Mouse (Mus musculus): ENCODE results near the gene Neurl2. TPM values are rescaled to one million over a fixed set of nuclear protein-coding genes. Genes with fewer than 3 reads are reported as not detected.

Gene Neurl2
- polyA plus RNA-seq, 1 experiment from 2014 or later, result 4.6 TPM

DNA sequence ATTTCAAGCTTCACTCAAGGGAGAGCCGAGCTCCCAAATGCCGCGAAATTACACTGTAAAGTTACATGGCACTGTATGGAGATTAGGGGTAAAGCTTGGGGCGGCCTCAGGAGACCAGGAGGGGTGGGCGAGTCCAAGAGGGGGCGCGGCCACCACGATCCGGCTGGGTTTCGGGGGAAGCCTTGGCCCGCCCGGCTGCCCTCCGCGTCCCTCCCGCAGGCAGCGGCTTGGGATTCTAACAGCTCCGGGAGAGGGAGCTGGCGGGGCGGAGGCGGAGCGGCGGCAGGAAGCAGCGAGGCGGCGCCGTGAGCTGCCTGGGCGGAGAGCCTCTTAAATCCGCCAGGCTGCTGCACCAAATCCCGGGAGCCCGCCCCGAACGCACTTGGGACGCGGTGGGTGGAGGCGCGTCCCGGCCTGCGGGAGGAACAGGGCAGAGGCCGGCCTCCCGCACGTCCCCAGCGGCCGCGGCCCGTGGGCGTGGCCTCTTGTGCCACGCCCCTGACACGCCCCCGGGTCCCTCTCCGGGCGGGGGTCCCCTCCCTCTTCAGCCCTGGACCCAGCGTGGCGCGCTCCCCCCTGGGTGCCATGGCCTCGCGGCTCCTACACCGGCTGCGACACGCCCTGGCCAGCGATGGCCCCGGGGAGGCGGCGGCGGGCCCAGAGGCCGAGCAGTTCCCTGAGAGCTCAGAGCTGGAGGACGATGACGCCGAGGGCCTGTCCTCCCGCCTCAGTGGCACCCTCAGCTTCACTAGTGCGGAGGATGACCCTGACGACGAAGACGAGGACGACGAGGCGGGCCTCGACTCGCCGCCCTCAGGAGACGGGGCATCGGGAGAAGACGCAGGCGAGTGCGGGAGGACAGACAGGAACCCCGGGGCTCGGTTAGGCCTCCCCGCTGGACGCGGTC is 47.5 kb downstream of the Neurl2 start, which contains the start of gene Snx21:
TSS of gene Snx21 (plus strand) at position 343 of the 907 bp plus-strand sequence.
- under 1% methylated on average over 66 of the region's 89 CpGs for WGBS
- ATAC-seq (ENCODE audit: low FRiP score, low TSS enrichment) (peak; percentile 90), DNase-seq (ENCODE audit: low spot score) (peak; percentile 92)
- peak within 1 kb of the TSS; percentile 74 for H3K4me3 ChIP-seq (ENCODE audit: low read depth, low read length)
- H3K36me3 ChIP-seq (ENCODE audit: control insufficient read depth, insufficient read depth, low read length), result no peaks in the 10 kb centered on the region; the same call in 1 of the 2 replicates
- peak; percentile 76 for TF ChIP-seq CTCF (IDR thresholded peaks at IDR 0.05; ENCODE audit: low read depth)
- TF ChIP-seq EP300 (optimal IDR thresholded peaks at IDR 0.05), result no peak
- no peaks in the 10 kb centered on the region for H3K9me3 ChIP-seq (ENCODE audit: control insufficient read depth, low read length)
- H3K27me3 ChIP-seq (ENCODE audit: control insufficient read depth, insufficient read depth, low read length), result no peaks in the 10 kb centered on the region
- H3K27ac ChIP-seq (replicated peaks), result peak within 1 kb of the TSS; percentile 95
- H3K4me1 ChIP-seq (replicated peaks; ENCODE audit: control insufficient read depth, insufficient read depth), result 0 out of 2 replicates have a peak, but pooled peaks cover 3% of the 10 kb centered on the region
- H3K4me2 ChIP-seq (replicated peaks; ENCODE audit: low read depth), result peak within 1 kb of the TSS; percentile 90
- H3K9ac ChIP-seq (ENCODE audit: low read length), result peak within 1 kb of the TSS; percentile 79

DNA sequence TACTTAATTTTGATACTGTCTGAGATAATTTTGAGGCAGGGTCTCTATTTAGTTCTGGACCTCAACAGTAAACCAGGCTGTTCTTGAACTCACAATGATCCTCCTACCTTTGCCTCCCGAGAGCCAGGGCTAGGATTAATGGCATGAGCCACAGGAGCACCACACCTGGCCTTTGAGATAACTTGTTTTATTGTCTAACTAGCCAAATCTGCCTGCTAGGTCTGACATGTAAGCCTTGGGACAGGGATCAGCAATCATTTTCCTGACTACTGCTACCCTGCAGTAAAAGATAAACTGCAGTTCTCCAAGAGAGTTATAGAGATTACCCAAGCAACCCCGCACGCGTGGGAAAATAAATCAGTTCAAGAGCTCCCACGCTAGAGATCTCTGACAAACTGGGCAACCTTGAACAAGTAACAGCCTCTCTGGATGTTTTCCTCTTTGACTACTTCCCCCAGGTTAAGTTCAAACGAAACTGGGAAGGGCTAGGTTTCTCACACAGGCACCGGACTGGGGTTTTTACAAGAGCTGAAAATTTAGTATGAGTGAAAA is 48.3 kb downstream of the Neurl2 start:
- Histone ChIP-seq H3K27ac (replicated peaks) (peak overlapping the region; percentile 95), H3K9me3 (ENCODE audit: control insufficient read depth, low read length) (no peaks in the 10 kb centered on the region), H3K4me2 (replicated peaks; ENCODE audit: low read depth) (peak overlapping the region; percentile 90), H3K4me3 (ENCODE audit: low read depth, low read length) (peak overlapping the region; percentile 74), H3K27me3 (ENCODE audit: control insufficient read depth, insufficient read depth, low read length) (no peaks in the 10 kb centered on the region), H3K36me3 (ENCODE audit: control insufficient read depth, insufficient read depth, low read length) (no peaks in the 10 kb centered on the region; the same call in 1 of the 2 replicates), H3K4me1 (replicated peaks; ENCODE audit: control insufficient read depth, insufficient read depth) (0 out of 2 replicates have a peak, but pooled peaks cover 3% of the 10 kb centered on the region), H3K9ac (ENCODE audit: low read length) (peak overlapping the region; percentile 79; the same call in 1 of the 2 replicates)
- no peak for TF ChIP-seq EP300 (optimal IDR thresholded peaks at IDR 0.05)
- TF ChIP-seq CTCF (IDR thresholded peaks at IDR 0.05; ENCODE audit: low read depth), result no peak
- DNase-seq (ENCODE audit: low spot score), result no peak
- no peak for ATAC-seq (ENCODE audit: low FRiP score, low TSS enrichment)
- WGBS, result 6% methylated on average over 7 of the region's 7 CpGs

DNA sequence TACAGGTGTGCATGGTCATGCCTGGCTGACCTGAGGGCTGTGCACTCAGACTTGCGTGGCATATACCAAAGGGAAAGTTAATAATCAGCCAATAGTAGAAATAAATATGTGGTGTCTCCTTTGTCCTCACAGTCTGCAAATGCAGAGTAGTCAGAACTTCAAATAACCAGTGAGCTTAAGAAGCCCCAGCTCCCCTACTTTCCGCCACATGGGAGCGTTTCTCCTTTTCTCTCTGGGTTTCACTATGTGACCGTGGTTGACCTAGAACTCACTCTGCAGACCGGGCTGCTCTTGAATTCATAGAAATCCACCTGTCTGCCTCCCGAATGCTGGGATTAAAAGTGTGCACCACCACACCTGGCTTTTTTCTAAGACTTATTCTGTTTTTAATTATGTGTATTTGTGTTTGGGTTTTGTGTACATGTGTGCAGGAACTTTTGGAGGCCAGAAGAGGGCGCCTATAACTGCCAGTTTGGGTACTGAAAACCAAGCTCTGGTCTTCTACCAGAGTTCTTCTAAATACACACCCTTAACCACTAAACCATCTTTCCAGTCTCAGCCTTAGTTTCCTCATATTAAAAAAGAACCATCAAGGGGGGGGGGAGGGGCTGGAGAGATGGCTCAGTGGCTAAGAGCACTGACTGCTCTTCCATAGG is 49.2 kb downstream of the Neurl2 start:
- Histone ChIP-seq H3K9ac (ENCODE audit: low read length) (no peak overlapping the region), H3K9me3 (ENCODE audit: control insufficient read depth, low read length) (no peaks in the 10 kb centered on the region), H3K27ac (replicated peaks) (no peak overlapping the region), H3K4me1 (replicated peaks; ENCODE audit: control insufficient read depth, insufficient read depth) (0 out of 2 replicates have a peak, but pooled peaks cover 3% of the 10 kb centered on the region), H3K4me2 (replicated peaks; ENCODE audit: low read depth) (no peak overlapping the region), H3K4me3 (ENCODE audit: low read depth, low read length) (no peak overlapping the region), H3K27me3 (ENCODE audit: control insufficient read depth, insufficient read depth, low read length) (no peaks in the 10 kb centered on the region), H3K36me3 (ENCODE audit: control insufficient read depth, insufficient read depth, low read length) (no peaks in the 10 kb centered on the region)
- peak; percentile 55 for TF ChIP-seq CTCF (IDR thresholded peaks at IDR 0.05; ENCODE audit: low read depth)
- no peak for TF ChIP-seq EP300 (optimal IDR thresholded peaks at IDR 0.05)
- WGBS, result 71% methylated on average over 7 of the region's 7 CpGs
- ATAC-seq (ENCODE audit: low FRiP score, low TSS enrichment), result no peak
- DNase-seq (ENCODE audit: low spot score), result no peak

DNA sequence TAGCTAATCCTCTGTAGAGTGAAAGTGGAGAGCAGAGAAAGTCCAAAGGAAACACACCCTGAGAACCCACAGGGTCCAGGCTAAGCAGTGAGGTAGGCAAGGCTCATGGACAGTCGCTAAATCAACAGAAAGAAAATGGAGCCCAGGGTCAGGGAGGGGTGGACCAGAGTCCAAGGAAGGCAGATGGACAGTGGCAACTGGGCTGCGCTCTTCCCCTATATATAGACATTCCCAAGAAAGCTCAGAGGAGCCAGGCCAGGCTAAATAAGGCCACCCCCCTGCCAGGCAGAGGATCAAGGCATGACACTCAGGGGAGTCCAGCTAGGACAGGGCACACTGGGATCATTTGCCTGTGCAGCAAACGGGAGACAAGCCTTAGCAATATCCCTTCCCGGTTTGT is 51.4 kb downstream of the Neurl2 start:
- 68% methylated on average over 4 of the region's 4 CpGs for WGBS
- no peaks in the 10 kb centered on the region for H3K9me3 ChIP-seq (ENCODE audit: control insufficient read depth, low read length)
- H3K27me3 ChIP-seq (ENCODE audit: control insufficient read depth, insufficient read depth, low read length), result no peaks in the 10 kb centered on the region
- H3K4me3 ChIP-seq (ENCODE audit: low read depth, low read length), result no peak overlapping the region
- H3K4me1 ChIP-seq (replicated peaks; ENCODE audit: control insufficient read depth, insufficient read depth), result 0 out of 2 replicates have a peak, but pooled peaks cover 3% of the 10 kb centered on the region
- ATAC-seq (ENCODE audit: low FRiP score, low TSS enrichment) (no peak), DNase-seq (ENCODE audit: low spot score) (no peak)
- H3K4me2 ChIP-seq (replicated peaks; ENCODE audit: low read depth), result no peak overlapping the region
- no peaks in the 10 kb centered on the region for H3K36me3 ChIP-seq (ENCODE audit: control insufficient read depth, insufficient read depth, low read length)
- no peak overlapping the region for H3K9ac ChIP-seq (ENCODE audit: low read length)
- no peak overlapping the region for H3K27ac ChIP-seq (replicated peaks)
- TF ChIP-seq EP300 (optimal IDR thresholded peaks at IDR 0.05), result no peak
- no peak for TF ChIP-seq CTCF (IDR thresholded peaks at IDR 0.05; ENCODE audit: low read depth)

Other genes starting within 250 kb of the Neurl2 start
- gene Wfdc6a, start 248.0 kb downstream of the Neurl2 start, polyA plus RNA-seq (2015; fragmentation: Nextera tagmentation; extraction: Ambion mirVana), result 0.75 and 1.1 TPM in 2 replicates
- gene Eppin, start 239.9 kb downstream of the Neurl2 start, polyA plus RNA-seq (2015; fragmentation: Nextera tagmentation; extraction: Ambion mirVana), result not detected in 2 replicates
- gene Wfdc6b, start 219.9 kb downstream of the Neurl2 start, polyA plus RNA-seq (2015; fragmentation: Nextera tagmentation; extraction: Ambion mirVana), result not detected in 2 replicates
- not detected in 2 replicates for gene Wfdc8, start 219.8 kb downstream of the Neurl2 start, polyA plus RNA-seq (2015; fragmentation: Nextera tagmentation; extraction: Ambion mirVana)
- gene Wfdc16, start 194.7 kb downstream of the Neurl2 start, polyA plus RNA-seq (2015; fragmentation: Nextera tagmentation; extraction: Ambion mirVana), result not detected in 2 replicates
- gene Wfdc10, start 177.4 kb downstream of the Neurl2 start, polyA plus RNA-seq (2015; fragmentation: Nextera tagmentation; extraction: Ambion mirVana), result 12.2 and 12.6 TPM in 2 replicates
- gene Wfdc9, start 176.9 kb downstream of the Neurl2 start, polyA plus RNA-seq (2015; fragmentation: Nextera tagmentation; extraction: Ambion mirVana), result 0.58 TPM in 1 of 2 replicates, not detected in the other
- not detected in 2 replicates for gene Wfdc11, start 159.4 kb downstream of the Neurl2 start, polyA plus RNA-seq (2015; fragmentation: Nextera tagmentation; extraction: Ambion mirVana)
- 2.1 and 2.6 TPM in 2 replicates for gene Wfdc13, start 148.3 kb downstream of the Neurl2 start, polyA plus RNA-seq (2015; fragmentation: Nextera tagmentation; extraction: Ambion mirVana)
- gene Spint4, start 135.0 kb downstream of the Neurl2 start, polyA plus RNA-seq (2015; fragmentation: Nextera tagmentation; extraction: Ambion mirVana), result not detected in 2 replicates
- not detected in 2 replicates for gene Spint5, start 118.2 kb downstream of the Neurl2 start, polyA plus RNA-seq (2015; fragmentation: Nextera tagmentation; extraction: Ambion mirVana)
- gene Wfdc3, start 87.5 kb downstream of the Neurl2 start, polyA plus RNA-seq (2015; fragmentation: Nextera tagmentation; extraction: Ambion mirVana), result 1.4 TPM in 2 replicates
- gene Dnttip1, start 87.5 kb downstream of the Neurl2 start, polyA plus RNA-seq (2015; fragmentation: Nextera tagmentation; extraction: Ambion mirVana), result 38.0 and 39.1 TPM in 2 replicates
- gene Ube2c, start 63.6 kb downstream of the Neurl2 start, polyA plus RNA-seq (2015; fragmentation: Nextera tagmentation; extraction: Ambion mirVana), result 74.1 and 104 TPM in 2 replicates
- gene Tnnc2, start 53.5 kb downstream of the Neurl2 start, polyA plus RNA-seq (2015; fragmentation: Nextera tagmentation; extraction: Ambion mirVana), result 7.0 and 8.5 TPM in 2 replicates
- 13.9 and 14.9 TPM in 2 replicates for gene Snx21, start 47.6 kb downstream of the Neurl2 start, polyA plus RNA-seq (2015; fragmentation: Nextera tagmentation; extraction: Ambion mirVana)
- 39.4 and 43.8 TPM in 2 replicates for gene Acot8, start 28.6 kb downstream of the Neurl2 start, polyA plus RNA-seq (2015; fragmentation: Nextera tagmentation; extraction: Ambion mirVana)
- 3.8 and 4.4 TPM in 2 replicates for gene Zswim3, start 28.4 kb downstream of the Neurl2 start, polyA plus RNA-seq (2015; fragmentation: Nextera tagmentation; extraction: Ambion mirVana)
- gene Zswim1, start 10.8 kb downstream of the Neurl2 start, polyA plus RNA-seq (2015; fragmentation: Nextera tagmentation; extraction: Ambion mirVana), result 10.1 and 11.4 TPM in 2 replicates
- not detected in 2 replicates for gene Spata25, start 4.9 kb downstream of the Neurl2 start, polyA plus RNA-seq (2015; fragmentation: Nextera tagmentation; extraction: Ambion mirVana)
- gene Ctsa, start 583 bp downstream of the Neurl2 start, polyA plus RNA-seq (2015; fragmentation: Nextera tagmentation; extraction: Ambion mirVana), result 107 and 114 TPM in 2 replicates
- gene Pltp, start 24.3 kb upstream of the Neurl2 start, polyA plus RNA-seq (2015; fragmentation: Nextera tagmentation; extraction: Ambion mirVana), result 42.7 and 44.2 TPM in 2 replicates
- 49.2 and 51.4 TPM in 2 replicates for gene Pcif1, start 45.8 kb upstream of the Neurl2 start, polyA plus RNA-seq (2015; fragmentation: Nextera tagmentation; extraction: Ambion mirVana)
- gene Zfp335, start 78.3 kb upstream of the Neurl2 start, polyA plus RNA-seq (2015; fragmentation: Nextera tagmentation; extraction: Ambion mirVana), result 3.7 and 4.3 TPM in 2 replicates
- gene Mmp9, start 107.3 kb upstream of the Neurl2 start, polyA plus RNA-seq (2015; fragmentation: Nextera tagmentation; extraction: Ambion mirVana), result 0.87 and 1.1 TPM in 2 replicates
- gene Slc12a5, start 127.3 kb upstream of the Neurl2 start, polyA plus RNA-seq (2015; fragmentation: Nextera tagmentation; extraction: Ambion mirVana), result 0.12 and 0.21 TPM in 2 replicates
- gene Ncoa5, start 201.4 kb upstream of the Neurl2 start, polyA plus RNA-seq (2015; fragmentation: Nextera tagmentation; extraction: Ambion mirVana), result 17.3 and 17.9 TPM in 2 replicates
- gene Cd40, start 222.2 kb upstream of the Neurl2 start, polyA plus RNA-seq (2015; fragmentation: Nextera tagmentation; extraction: Ambion mirVana), result 3.3 and 3.7 TPM in 2 replicates

All from stomach, postnatal 0 days (tissue).